Mouse (Mus musculus): ENCODE results near the gene Runx1. TPM values are rescaled to one million over a fixed set of nuclear protein-coding genes. Genes with fewer than 3 reads are reported as not detected.

Gene Runx1
- polyA plus RNA-seq, 1 experiment: 2.2 TPM

- no peaks in the 10 kb centered on the region for H3K36me3 ChIP-seq (ENCODE audit: control insufficient read depth, insufficient read depth, low read length)
- TF ChIP-seq POLR2A (IDR thresholded peaks at IDR 0.05; ENCODE audit: low read depth, low read length): no peak
- TF ChIP-seq CTCF (conservative IDR thresholded peaks at IDR 0.05; ENCODE audit: insufficient read depth, insufficient read length, low read depth, low read length): no peak
- no peak overlapping the region for H3K4me3 ChIP-seq (ENCODE audit: insufficient read depth, low read depth, low read length)
- H3K4me1 ChIP-seq (ENCODE audit: control insufficient read depth, insufficient read depth, low read length): no peaks in the 10 kb centered on the region
- no peak overlapping the region for H3K27ac ChIP-seq (ENCODE audit: insufficient read depth, low read depth, low read length)
- no peaks in the 10 kb centered on the region for H3K27me3 ChIP-seq (replicated peaks; ENCODE audit: control insufficient read depth, insufficient read depth, low read length)
- DNase-seq: no peak
- 95% methylated on average over 8 of the region's 8 CpGs for whole genome bisulfite sequencing
These were observed 15.2 kb downstream of the Runx1 start for GRCm38 (mm10) chr16:92810568-92811240.

- no peak for DNase-seq
- no peaks in the 10 kb centered on the region for H3K27me3 ChIP-seq (replicated peaks; ENCODE audit: control insufficient read depth, insufficient read depth, low read length)
- no peaks in the 10 kb centered on the region for H3K36me3 ChIP-seq (ENCODE audit: control insufficient read depth, insufficient read depth, low read length)
- H3K27ac ChIP-seq (ENCODE audit: insufficient read depth, low read depth, low read length): no peak overlapping the region
- no peak overlapping the region for H3K4me3 ChIP-seq (ENCODE audit: insufficient read depth, low read depth, low read length)
- no peaks in the 10 kb centered on the region for H3K4me1 ChIP-seq (ENCODE audit: control insufficient read depth, insufficient read depth, low read length)
- 83% methylated on average over 8 of the region's 8 CpGs for WGBS
- TF ChIP-seq POLR2A (IDR thresholded peaks at IDR 0.05; ENCODE audit: low read depth, low read length) (no peak), CTCF (conservative IDR thresholded peaks at IDR 0.05; ENCODE audit: insufficient read depth, insufficient read length, low read depth, low read length) (no peak)
These were observed 18.2 kb downstream of the Runx1 start for GRCm38 (mm10) chr16:92807772-92808171.

GRCm38 (mm10) chr16:92803076-92803580 lies 22.8 kb downstream of the Runx1 start:
- Histone ChIP-seq H3K4me1 (ENCODE audit: control insufficient read depth, insufficient read depth, low read length) (no peaks in the 10 kb centered on the region), H3K27ac (ENCODE audit: insufficient read depth, low read depth, low read length) (no peak overlapping the region), H3K27me3 (replicated peaks; ENCODE audit: control insufficient read depth, insufficient read depth, low read length) (no peaks in the 10 kb centered on the region), H3K36me3 (ENCODE audit: control insufficient read depth, insufficient read depth, low read length) (no peaks in the 10 kb centered on the region), H3K4me3 (ENCODE audit: insufficient read depth, low read depth, low read length) (no peak overlapping the region)
- DNase-seq: no peak
- WGBS: 87% methylated on average over 7 of the region's 7 CpGs
- no peak for TF ChIP-seq CTCF (conservative IDR thresholded peaks at IDR 0.05; ENCODE audit: insufficient read depth, insufficient read length, low read depth, low read length)
- no peak for TF ChIP-seq POLR2A (IDR thresholded peaks at IDR 0.05; ENCODE audit: low read depth, low read length)

GRCm38 (mm10) chr16:92801567-92801966 lies 24.4 kb downstream of the Runx1 start:
- Histone ChIP-seq H3K4me3 (ENCODE audit: insufficient read depth, low read depth, low read length) (no peak overlapping the region), H3K27me3 (replicated peaks; ENCODE audit: control insufficient read depth, insufficient read depth, low read length) (no peaks in the 10 kb centered on the region), H3K36me3 (ENCODE audit: control insufficient read depth, insufficient read depth, low read length) (no peaks in the 10 kb centered on the region), H3K4me1 (ENCODE audit: control insufficient read depth, insufficient read depth, low read length) (no peaks in the 10 kb centered on the region), H3K27ac (ENCODE audit: insufficient read depth, low read depth, low read length) (no peak overlapping the region)
- no peak for TF ChIP-seq CTCF (conservative IDR thresholded peaks at IDR 0.05; ENCODE audit: insufficient read depth, insufficient read length, low read depth, low read length)
- TF ChIP-seq POLR2A (IDR thresholded peaks at IDR 0.05; ENCODE audit: low read depth, low read length): no peak
- 77% methylated on average over 12 of the region's 12 CpGs for WGBS
- peak; percentile 4 for DNase-seq

GRCm38 (mm10) chr16:92800845-92801244 lies 25.1 kb downstream of the Runx1 start:
- 85% methylated on average over 5 of the region's 5 CpGs for WGBS
- H3K27ac ChIP-seq (ENCODE audit: insufficient read depth, low read depth, low read length): no peak overlapping the region
- peak; percentile 3 for DNase-seq
- no peak for TF ChIP-seq POLR2A (IDR thresholded peaks at IDR 0.05; ENCODE audit: low read depth, low read length)
- no peak for TF ChIP-seq CTCF (conservative IDR thresholded peaks at IDR 0.05; ENCODE audit: insufficient read depth, insufficient read length, low read depth, low read length)
- H3K27me3 ChIP-seq (replicated peaks; ENCODE audit: control insufficient read depth, insufficient read depth, low read length): no peaks in the 10 kb centered on the region
- no peak overlapping the region for H3K4me3 ChIP-seq (ENCODE audit: insufficient read depth, low read depth, low read length)
- H3K36me3 ChIP-seq (ENCODE audit: control insufficient read depth, insufficient read depth, low read length): no peaks in the 10 kb centered on the region
- no peaks in the 10 kb centered on the region for H3K4me1 ChIP-seq (ENCODE audit: control insufficient read depth, insufficient read depth, low read length)

- Histone ChIP-seq H3K4me3 (ENCODE audit: insufficient read depth, low read depth, low read length) (no peak overlapping the region), H3K36me3 (ENCODE audit: control insufficient read depth, insufficient read depth, low read length) (no peaks in the 10 kb centered on the region), H3K27ac (ENCODE audit: insufficient read depth, low read depth, low read length) (no peak overlapping the region), H3K27me3 (replicated peaks; ENCODE audit: control insufficient read depth, insufficient read depth, low read length) (no peaks in the 10 kb centered on the region), H3K4me1 (ENCODE audit: control insufficient read depth, insufficient read depth, low read length) (no peaks in the 10 kb centered on the region)
- DNase-seq: no peak
- no peak for TF ChIP-seq CTCF (conservative IDR thresholded peaks at IDR 0.05; ENCODE audit: insufficient read depth, insufficient read length, low read depth, low read length)
- no peak for TF ChIP-seq POLR2A (IDR thresholded peaks at IDR 0.05; ENCODE audit: low read depth, low read length)
- WGBS: 90% methylated on average over 7 of the region's 7 CpGs
These were observed 26.0 kb downstream of the Runx1 start for GRCm38 (mm10) chr16:92799940-92800339.

GRCm38 (mm10) chr16:92794197-92794596 lies 31.8 kb downstream of the Runx1 start:
- Histone ChIP-seq H3K27me3 (replicated peaks; ENCODE audit: control insufficient read depth, insufficient read depth, low read length) (no peaks in the 10 kb centered on the region), H3K4me1 (ENCODE audit: control insufficient read depth, insufficient read depth, low read length) (no peaks in the 10 kb centered on the region), H3K27ac (ENCODE audit: insufficient read depth, low read depth, low read length) (no peak overlapping the region), H3K4me3 (ENCODE audit: insufficient read depth, low read depth, low read length) (no peak overlapping the region), H3K36me3 (ENCODE audit: control insufficient read depth, insufficient read depth, low read length) (no peaks in the 10 kb centered on the region)
- DNase-seq: no peak
- TF ChIP-seq CTCF (conservative IDR thresholded peaks at IDR 0.05; ENCODE audit: insufficient read depth, insufficient read length, low read depth, low read length): no peak
- no peak for TF ChIP-seq POLR2A (IDR thresholded peaks at IDR 0.05; ENCODE audit: low read depth, low read length)
- 58% methylated on average over 6 of the region's 6 CpGs for WGBS

All from kidney, adult 2 months (tissue).